Mouse (Mus musculus): ENCODE measurements around the gene C1qtnf5.

DNA sequence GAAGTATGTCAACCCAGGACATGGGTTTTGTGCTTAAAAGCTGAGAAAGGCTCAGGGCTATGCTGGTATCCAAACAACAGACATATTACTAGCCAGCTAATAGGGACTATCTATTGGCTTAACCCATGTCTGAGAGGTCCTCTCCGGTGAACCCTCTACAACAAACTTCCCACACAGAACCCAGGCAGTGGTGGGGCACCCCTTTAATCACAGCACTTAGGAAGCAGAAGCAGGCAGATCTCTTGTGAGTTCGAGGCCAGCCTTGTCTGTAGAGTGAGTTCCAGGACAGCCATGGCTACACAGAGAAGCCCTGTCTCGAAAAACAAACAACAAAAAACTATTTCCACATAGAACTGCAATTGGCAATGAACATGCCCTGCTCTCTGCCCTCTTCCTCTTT lies 19.7 kb downstream of the C1qtnf5 start:
- TF ChIP-seq POLR2A (IDR thresholded peaks at IDR 0.05; ENCODE audit: low read depth, low read length) (no peak), CTCF (IDR thresholded peaks at IDR 0.05; ENCODE audit: extremely low read depth, insufficient read length, insufficient replicate concordance, low read depth, low read length) (no peak)

All from small intestine, adult 2 months (tissue).